In genomic region chr6:115770852-115771251, GRCm38 (mm10) we compare ENCODE assay signal across 23 mouse cellular contexts. TPM values are rescaled to one million over a fixed set of nuclear protein-coding genes. Genes with fewer than 3 reads are reported as not detected.
DNase-seq lines count a peak whose midpoint lies in the region; ATAC-seq and TF ChIP-seq lines count a peak whose summit lies in the region.
"Had no signal": no experiment of that assay in that cellular context is flagged by ENCODE, and none has a peak within 500 bp of the region (broad histone marks: within the 10 kb centered on the region; RNA-seq: fewer than 3 reads in every experiment).

No protein-coding gene starts in this region.

- TF ChIP-seq POLR2A in kidney, adult 2 months (IDR thresholded peaks at IDR 0.05; ENCODE audit: low read depth, low read length): no peak

- ATAC-seq in heart, embryonic 13.5 days (ENCODE audit: extremely low read depth, insufficient number of reproducible peaks, low FRiP score, low TSS enrichment): no peak
- ATAC-seq in liver, embryonic 13.5 days (ENCODE audit: low read depth): peak; percentile 24; the same call in 1 of the 2 replicates
- ATAC-seq: CD4-positive, CD25-positive, alpha-beta regulatory T cell, adult 4 months; forebrain, embryonic 14.5 days had no signal

- H3K4me1 ChIP-seq in heart, embryonic 13.5 days: peaks cover 29% of the 10 kb centered on the region
- H3K4me1 ChIP-seq in kidney, adult 2 months (ENCODE audit: control insufficient read depth, insufficient read depth, low read length): no peaks in the 10 kb centered on the region; the same call in 1 of the 2 replicates
- peaks cover 42% of the 10 kb centered on the region for H3K4me1 ChIP-seq in liver, embryonic 13.5 days (replicated peaks)

- no peak overlapping the region for H3K9ac ChIP-seq in heart, embryonic 13.5 days
- no peak overlapping the region for H3K9ac ChIP-seq in liver, embryonic 13.5 days
- H3K9ac ChIP-seq: embryonic facial prominence, embryonic 15.5 days had no signal

- H3K4me2 ChIP-seq in heart, embryonic 13.5 days: no peak overlapping the region
- no peak overlapping the region for H3K4me2 ChIP-seq in liver, embryonic 13.5 days
- H3K4me2 ChIP-seq: embryonic facial prominence, embryonic 15.5 days had no signal

- no peak overlapping the region for H3K4me3 ChIP-seq in heart, embryonic 13.5 days
- no peak overlapping the region for H3K4me3 ChIP-seq in kidney, adult 2 months (ENCODE audit: insufficient read depth, low read depth, low read length)
- H3K4me3 ChIP-seq in liver, embryonic 13.5 days (replicated peaks): no peak overlapping the region
- H3K4me3 ChIP-seq: embryonic facial prominence, embryonic 15.5 days; erythroblast, embryonic 14.5 days; forebrain, embryonic 10.5 days; gastrocnemius, adult 2 months had no signal

- H3K36me3 ChIP-seq in heart, embryonic 13.5 days: no peaks in the 10 kb centered on the region
- H3K36me3 ChIP-seq in kidney, adult 2 months (ENCODE audit: control insufficient read depth, insufficient read depth, low read length): no peaks in the 10 kb centered on the region
- H3K36me3 ChIP-seq in liver, embryonic 13.5 days: no peaks in the 10 kb centered on the region
- H3K36me3 ChIP-seq: embryonic facial prominence, embryonic 15.5 days; forebrain, embryonic 10.5 days; G1E had no signal

- H3K27me3 ChIP-seq in heart, embryonic 13.5 days (replicated peaks): no peaks in the 10 kb centered on the region
- no peaks in the 10 kb centered on the region for H3K27me3 ChIP-seq in kidney, adult 2 months (replicated peaks; ENCODE audit: control insufficient read depth, insufficient read depth, low read length)
- H3K27me3 ChIP-seq in liver, embryonic 13.5 days: no peaks in the 10 kb centered on the region
- H3K27me3 ChIP-seq: embryonic facial prominence, embryonic 15.5 days had no signal

- no peak for TF ChIP-seq CTCF in kidney, adult 2 months (conservative IDR thresholded peaks at IDR 0.05; ENCODE audit: insufficient read depth, insufficient read length, low read depth, low read length)

- 0 out of 2 replicates have a peak overlapping the region, but pooled peaks have one; percentile 7 for H3K27ac ChIP-seq in heart, embryonic 13.5 days (replicated peaks)
- H3K27ac ChIP-seq in kidney, adult 2 months (ENCODE audit: insufficient read depth, low read depth, low read length): no peak overlapping the region
- peak overlapping the region; percentile 29; the same call in 1 of the 2 replicates for H3K27ac ChIP-seq in liver, embryonic 13.5 days
- H3K27ac ChIP-seq: embryonic facial prominence, embryonic 15.5 days; forebrain, embryonic 10.5 days; gastrocnemius, adult 2 months had no signal

- H3K9me3 ChIP-seq in heart, embryonic 13.5 days: peaks cover 3% of the 10 kb centered on the region; the same call in 1 of the 2 replicates
- no peaks in the 10 kb centered on the region for H3K9me3 ChIP-seq in liver, embryonic 13.5 days (replicated peaks)
- H3K9me3 ChIP-seq: embryonic facial prominence, embryonic 15.5 days; forebrain, embryonic 10.5 days; G1E had no signal

- WGBS in heart, embryonic 13.5 days: 63% methylated on average over 4 of the region's 4 CpGs
- 46% methylated on average over 4 of the region's 4 CpGs for WGBS in kidney, adult 2 months
- whole genome bisulfite sequencing in liver, embryonic 13.5 days (ENCODE audit: insufficient replicate concordance): 59% methylated on average over 4 of the region's 4 CpGs

- no peak for DNase-seq in heart, adult 11 months
- DNase-seq in kidney, adult 2 months: peak; percentile 52
- DNase-seq in kidney, postnatal 4 days: no peak
- DNase-seq in liver, embryonic 13.5 days: no peak
- DNase-seq in liver: no peak
- DNase-seq in MN1 (ENCODE audit: low spot score): no peak
- DNase-seq: adrenal gland, postnatal 10 days; B cell, adult 2 months; cerebellum, adult 11 months; cerebellum, adult 8-10 months; cerebellum, postnatal 14 days; embryo, embryonic 11 days; gastrocnemius, adult 2 months; gastrocnemius, postnatal 25 days; heart, postnatal 10 days; heart, postnatal 4 days had no signal

RNA-seq across cellular contexts. Expression of gene Cand2, which starts 3.5 kb away (rescaled TPM):
- 51.2 and 52.5 TPM in 2 replicates for polyA plus RNA-seq in heart, embryonic 13.5 days (2015; fragmentation: Nextera tagmentation; extraction: Ambion mirVana)
- polyA plus RNA-seq in kidney, adult 2 months (2012; rRNA removed): 4.0 and 4.3 TPM in 2 replicates
- 3.3 and 4.3 TPM in 2 replicates for polyA plus RNA-seq in liver, embryonic 13.5 days (2015; fragmentation: Nextera tagmentation; extraction: Ambion mirVana)

RNA-seq across cellular contexts. Expression of gene Tmem40, which starts 8.6 kb away (rescaled TPM):
- 1.5 and 2.2 TPM in 2 replicates for polyA plus RNA-seq in heart, embryonic 13.5 days (2015; fragmentation: Nextera tagmentation; extraction: Ambion mirVana)
- polyA plus RNA-seq in kidney, adult 2 months (2012; rRNA removed): 0.50 TPM in 2 replicates
- 28.3 and 29.9 TPM in 2 replicates for polyA plus RNA-seq in liver, embryonic 13.5 days (2015; fragmentation: Nextera tagmentation; extraction: Ambion mirVana)
- polyA plus RNA-seq: CD4-positive, CD25-positive, alpha-beta regulatory T cell, adult 4 months had no signal

RNA-seq across cellular contexts. Expression of gene Rpl32, which starts 37.7 kb away (rescaled TPM):
- polyA plus RNA-seq in heart, embryonic 13.5 days (2015; fragmentation: Nextera tagmentation; extraction: Ambion mirVana): 1,371 and 1,440 TPM in 2 replicates
- polyA plus RNA-seq in kidney, adult 2 months (2012; rRNA removed): 499 and 560 TPM in 2 replicates
- polyA plus RNA-seq in liver, embryonic 13.5 days (2015; fragmentation: Nextera tagmentation; extraction: Ambion mirVana): 1,700 and 1,736 TPM in 2 replicates
